Mouse (Mus musculus) neural tube, embryonic 12.5 days (tissue): ENCODE results near the gene Atg3. TPM values are rescaled to one million over a fixed set of nuclear protein-coding genes. Genes with fewer than 3 reads are reported as not detected.

Experiments
- ATAC-seq: fragments of 200-750 bp; cut with Nextera tagmentation; 2 replicates; pipeline ENCODE4 v1.8.0; 2017; ENCODE audit warnings: low read depth, mild to moderate bottlenecking, moderate TSS enrichment, moderate library complexity; ENCODE audit not compliant: low FRiP score
- H3K27ac ChIP-seq: fragments of 300-500 bp; sonication (generic); 2 replicates; pipeline ENCODE4 v1.5.1; 2016
- H3K27me3 ChIP-seq: fragments of 300-500 bp; sonication (generic); replicated peaks from 2 replicates; pipeline ENCODE4 v1.6.1; 2016; ENCODE audit warnings: mild to moderate bottlenecking
- H3K36me3 ChIP-seq: fragments of 300-500 bp; sonication (generic); 2 replicates; pipeline ENCODE4 v1.6.1; 2016; ENCODE audit warnings: mild to moderate bottlenecking
- H3K4me1 ChIP-seq: fragments of 300-500 bp; sonication (generic); 2 replicates; pipeline ENCODE4 v1.6.1; 2016
- H3K4me2 ChIP-seq: fragments of 300-500 bp; sonication (generic); replicated peaks from 2 replicates; pipeline ENCODE4 v1.6.1; 2016; ENCODE audit warnings: mild to moderate bottlenecking
- H3K4me3 ChIP-seq: fragments of 300-500 bp; sonication (generic); 2 replicates; pipeline ENCODE4 v1.5.1; 2016
- H3K9ac ChIP-seq: fragments of 300-500 bp; sonication (generic); 2 replicates; pipeline ENCODE4 v1.6.1; 2016; ENCODE audit warnings: mild to moderate bottlenecking
- H3K9me3 ChIP-seq: fragments of 300-500 bp; sonication (generic); 2 replicates; pipeline ENCODE4 v1.6.1; 2016; ENCODE audit warnings: mild to moderate bottlenecking
- WGBS: fragments of 180-500 bp; shearing (Covaris S2); methylation state at CpG from one replicate; pipeline ENCODE4 v1.1.7; 2016; 5-methylcytosine and 5-hydroxymethylcytosine counted together
- polyA plus RNA-seq: library from polyadenylated mRNA; unstranded; fragments of >200 nt; fragmentation: Nextera tagmentation; extraction: Ambion mirVana; gene quantifications from 2 replicates; pipeline ENCODE4 v1.2.1, GENCODE M21; 2016

The Atg3 gene
- polyA plus RNA-seq, 1 experiment from 2014 or later, result 54.8 TPM

GRCm38 (mm10) chr16:45222771-45223170 is 64.2 kb downstream of the Atg3 start:
- H3K4me2 ChIP-seq, result no peak overlapping the region
- no peak for ATAC-seq
- H3K36me3 ChIP-seq, result no peaks in the 10 kb centered on the region
- no peaks in the 10 kb centered on the region for H3K9me3 ChIP-seq
- no peak overlapping the region for H3K27ac ChIP-seq
- WGBS, result 87% methylated on average over 3 of the region's 3 CpGs
- no peaks in the 10 kb centered on the region for H3K27me3 ChIP-seq
- H3K4me3 ChIP-seq, result no peak overlapping the region
- H3K9ac ChIP-seq, result no peak overlapping the region
- H3K4me1 ChIP-seq, result no peaks in the 10 kb centered on the region

DNA sequence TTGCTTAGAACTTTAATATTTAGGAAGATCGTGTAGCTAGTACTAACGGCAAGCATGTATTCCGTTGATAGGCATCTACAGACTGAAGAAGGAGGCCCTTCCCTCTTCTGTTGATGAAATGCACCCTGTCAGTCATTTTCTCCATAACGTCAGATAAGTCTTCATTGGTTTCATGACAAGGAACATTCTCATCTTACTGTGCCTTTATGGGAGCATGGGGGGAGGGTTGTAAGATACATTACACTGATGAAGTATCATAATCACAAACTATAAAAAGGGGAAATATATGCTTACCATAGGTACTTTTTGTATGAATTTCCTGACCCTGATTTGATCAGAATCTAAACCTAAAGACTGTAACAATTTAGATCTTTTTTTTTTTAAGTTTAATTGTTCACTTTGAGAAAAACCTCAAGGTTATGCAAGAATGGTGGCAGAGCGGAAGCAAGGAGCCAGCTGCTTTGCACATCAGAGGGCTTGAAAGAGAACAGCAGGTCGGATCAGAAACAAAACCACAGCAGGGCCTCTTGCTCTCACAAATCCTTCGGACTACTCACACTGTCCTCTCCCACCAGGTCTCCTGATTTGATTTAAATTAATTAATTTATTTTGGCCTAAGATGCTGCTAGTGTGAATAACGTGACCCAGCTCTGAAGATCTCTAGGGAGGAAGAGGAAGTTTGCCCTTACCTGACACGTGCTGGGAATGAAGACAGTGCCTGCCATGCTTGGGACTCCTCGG is 65.2 kb downstream of the Atg3 start, which contains the start of gene Btla:
Btla (plus strand) TSS at position 668 of the 741 bp plus-strand sequence.
- WGBS, result 40% methylated on average over 10 of the region's 10 CpGs
- Histone ChIP-seq H3K9me3 (no peaks in the 10 kb centered on the region), H3K4me2 (no peak within 1 kb of the TSS), H3K36me3 (no peaks in the 10 kb centered on the region), H3K4me1 (no peaks in the 10 kb centered on the region), H3K4me3 (no peak within 1 kb of the TSS), H3K27me3 (no peaks in the 10 kb centered on the region), H3K9ac (no peak within 1 kb of the TSS), H3K27ac (no peak within 1 kb of the TSS)
- ATAC-seq, result no peak

DNA sequence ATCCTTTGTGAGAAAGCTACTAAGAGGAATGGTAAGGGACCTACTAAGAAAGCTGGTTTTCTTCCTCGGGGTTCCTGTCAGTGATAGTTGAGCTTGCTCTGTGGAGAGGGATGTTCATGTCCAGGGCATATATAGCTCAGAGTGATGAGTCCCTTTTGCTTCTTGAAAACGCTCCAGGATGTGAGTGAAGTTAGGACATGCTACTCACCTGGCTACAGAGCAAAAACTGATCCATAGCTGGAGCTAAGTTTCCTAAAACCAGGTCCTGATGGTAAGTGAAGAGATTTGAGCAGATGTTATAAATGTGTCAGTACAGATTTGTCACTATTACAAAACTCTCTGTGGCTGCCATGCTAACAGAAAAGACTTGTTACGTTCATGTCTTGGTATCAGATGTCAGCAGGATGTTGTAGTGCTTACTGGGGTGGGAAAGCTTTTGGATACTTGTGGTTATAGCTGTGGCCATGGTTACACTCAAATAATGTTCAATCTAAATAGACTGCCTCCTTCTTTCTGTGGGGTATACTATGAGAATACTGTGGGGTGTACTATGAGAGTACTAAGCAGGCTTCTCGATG is 65.9 kb downstream of the Atg3 start:
- WGBS, result 47% methylated on average over 4 of the region's 4 CpGs
- H3K36me3 ChIP-seq, result no peaks in the 10 kb centered on the region
- H3K4me2 ChIP-seq, result no peak overlapping the region

GRCm38 (mm10) chr16:45227002-45227401 is 68.4 kb downstream of the Atg3 start:
- Histone ChIP-seq H3K4me3 (no peak overlapping the region), H3K4me2 (no peak overlapping the region), H3K27ac (no peak overlapping the region), H3K4me1 (no peaks in the 10 kb centered on the region), H3K9ac (no peak overlapping the region), H3K9me3 (no peaks in the 10 kb centered on the region), H3K27me3 (no peaks in the 10 kb centered on the region), H3K36me3 (no peaks in the 10 kb centered on the region)
- no peak for ATAC-seq
- 88% methylated on average over 1 of the region's 1 CpGs for WGBS

More for the DNA sequence above, 65.9 kb downstream of the Atg3 start:
- ATAC-seq, result no peak
- Histone ChIP-seq H3K27ac (no peak overlapping the region), H3K9ac (no peak overlapping the region), H3K9me3 (no peaks in the 10 kb centered on the region), H3K4me3 (no peak overlapping the region), H3K27me3 (no peaks in the 10 kb centered on the region), H3K4me1 (no peaks in the 10 kb centered on the region)

DNA sequence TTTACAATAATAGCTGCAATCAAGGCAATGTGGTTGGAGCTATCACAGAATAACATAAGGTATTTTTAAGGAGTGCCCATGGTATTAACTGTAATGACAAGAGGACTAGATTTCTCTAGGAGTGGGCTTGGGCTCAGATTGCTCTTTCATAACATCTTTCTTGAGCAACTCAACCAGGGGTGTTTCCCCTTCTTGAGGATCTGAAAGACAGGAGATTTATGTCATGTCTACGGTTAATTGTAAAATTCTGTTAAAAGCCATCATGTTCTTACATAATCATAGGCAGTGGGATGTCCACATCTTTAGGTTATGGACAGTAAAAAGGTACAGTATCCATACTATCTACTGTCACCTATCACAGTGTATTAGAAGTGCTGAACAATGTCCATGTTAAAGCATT is 72.7 kb downstream of the Atg3 start:
- WGBS, result 90% methylated on average over 1 of the region's 1 CpGs
- H3K36me3 ChIP-seq, result no peaks in the 10 kb centered on the region
- no peaks in the 10 kb centered on the region for H3K27me3 ChIP-seq
- no peak overlapping the region for H3K27ac ChIP-seq
- H3K4me2 ChIP-seq, result no peak overlapping the region
- H3K9ac ChIP-seq, result no peak overlapping the region
- ATAC-seq, result no peak
- no peaks in the 10 kb centered on the region for H3K9me3 ChIP-seq
- H3K4me1 ChIP-seq, result peaks cover 6% of the 10 kb centered on the region; the same call in 1 of the 2 replicates
- H3K4me3 ChIP-seq, result no peak overlapping the region

- H3K36me3 ChIP-seq, result no peaks in the 10 kb centered on the region
- no peak overlapping the region for H3K9ac ChIP-seq
- no peaks in the 10 kb centered on the region for H3K27me3 ChIP-seq
- no peak overlapping the region for H3K4me3 ChIP-seq
- 34% methylated on average over 3 of the region's 3 CpGs for WGBS
- no peak overlapping the region for H3K27ac ChIP-seq
- H3K9me3 ChIP-seq, result no peaks in the 10 kb centered on the region
- H3K4me1 ChIP-seq, result peaks cover 6% of the 10 kb centered on the region; the same call in 1 of the 2 replicates
- no peak overlapping the region for H3K4me2 ChIP-seq
- ATAC-seq, result no peak; the same call in 1 of the 2 replicates
These were observed 74.4 kb downstream of the Atg3 start for GRCm38 (mm10) chr16:45233007-45233406.

Other genes starting within 250 kb of the Atg3 start
- gene Cd200r3, start 215.1 kb upstream of the Atg3 start, polyA plus RNA-seq, result not detected in 2 replicates
- 18.2 and 21.7 TPM in 2 replicates for gene Ccdc80, start 65.4 kb upstream of the Atg3 start, polyA plus RNA-seq
- gene Slc35a5, start 79 bp upstream of the Atg3 start, polyA plus RNA-seq, result 21.8 and 26.3 TPM in 2 replicates
- 0.15 and 0.16 TPM in 2 replicates for gene Btla, start 65.5 kb downstream of the Atg3 start, polyA plus RNA-seq